10 mouse cellular contexts compared by ENCODE assay signal in the genomic region with DNA sequence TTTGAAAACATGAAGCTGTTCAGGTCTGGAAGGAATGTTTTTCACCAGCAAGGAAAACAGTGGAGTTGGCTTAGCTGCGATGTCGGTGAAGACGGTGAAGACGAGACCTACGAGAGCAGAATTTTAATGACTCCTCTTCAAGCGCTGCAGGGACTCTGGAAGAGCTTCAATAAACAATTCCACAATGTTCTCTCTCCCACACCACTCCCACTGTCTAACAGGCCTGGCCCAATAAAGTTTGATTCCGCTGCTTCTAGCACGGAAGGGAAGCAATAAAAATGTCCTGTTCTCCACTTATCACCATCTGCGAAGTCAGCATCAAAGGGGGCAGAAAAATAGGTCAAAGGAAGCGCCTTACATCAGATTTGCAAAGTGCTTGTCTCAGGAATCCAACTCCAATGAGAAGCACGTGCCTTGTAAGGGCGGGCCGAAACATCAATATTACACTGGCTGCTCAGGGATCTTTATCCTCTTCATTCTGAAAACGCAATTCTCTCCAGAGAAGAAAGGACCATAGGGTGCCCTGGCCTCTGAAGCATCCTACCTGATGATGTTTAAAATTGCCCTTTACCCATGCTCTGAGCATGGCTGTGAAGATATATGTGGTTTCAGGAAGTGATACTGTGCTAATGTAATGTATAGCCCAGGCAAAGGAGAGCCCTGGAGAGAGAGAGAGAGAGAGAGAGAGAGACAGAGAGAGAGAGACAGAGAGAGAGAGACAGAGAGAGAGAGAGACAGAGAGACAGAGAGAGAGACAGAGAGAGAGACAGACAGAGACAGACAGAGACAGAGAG. TPM values are rescaled to one million over a fixed set of nuclear protein-coding genes. Genes with fewer than 3 reads are reported as not detected.
DNase-seq lines count a peak whose midpoint lies in the region; ATAC-seq lines count a peak whose summit lies in the region.
"Had no signal": no experiment of that assay in that cellular context is flagged by ENCODE, and none has a peak within 500 bp of the region (broad histone marks: within the 10 kb centered on the region; RNA-seq: fewer than 3 reads in every experiment).

No protein-coding gene starts in this region.

- ATAC-seq in hindbrain, embryonic 16.5 days = peak; percentile 71
- ATAC-seq in hindbrain, embryonic 11.5 days (ENCODE audit: low FRiP score) = no peak
- ATAC-seq in neural tube, embryonic 13.5 days (ENCODE audit: low read depth) = peak; percentile 65; the same call in 1 of the 2 replicates
- ATAC-seq in megakaryocyte-erythroid progenitor cell, adult 5-6 weeks (replicated peaks; ENCODE audit: low FRiP score, low TSS enrichment, poor library complexity, severe bottlenecking) = no peak

- no peaks in the 10 kb centered on the region for H3K27me3 ChIP-seq in hindbrain, embryonic 16.5 days (replicated peaks; ENCODE audit: control insufficient read depth, insufficient read depth, low read length)
- H3K27me3 ChIP-seq in hindbrain, embryonic 11.5 days (ENCODE audit: control insufficient read depth, insufficient read depth, low read length) = no peaks in the 10 kb centered on the region
- no peaks in the 10 kb centered on the region for H3K27me3 ChIP-seq in neural tube, embryonic 13.5 days

- 0 out of 2 replicates have a peak overlapping the region, but pooled peaks have one; percentile 8 for H3K27ac ChIP-seq in hindbrain, embryonic 16.5 days (ENCODE audit: low read depth, low read length)
- no peak overlapping the region for H3K27ac ChIP-seq in hindbrain, embryonic 11.5 days (ENCODE audit: low read depth, low read length)
- 0 out of 2 replicates have a peak overlapping the region, but pooled peaks have one; percentile 38 for H3K27ac ChIP-seq in neural tube, embryonic 13.5 days (replicated peaks)
- H3K27ac ChIP-seq: heart, embryonic 10.5 days had no signal

- peak overlapping the region; percentile 29 for H3K4me2 ChIP-seq in hindbrain, embryonic 16.5 days (ENCODE audit: low read length)
- no peak overlapping the region for H3K4me2 ChIP-seq in hindbrain, embryonic 11.5 days (replicated peaks; ENCODE audit: low read depth, low read length)
- H3K4me2 ChIP-seq in neural tube, embryonic 13.5 days = peak overlapping the region; percentile 44

- H3K4me3 ChIP-seq in hindbrain, embryonic 16.5 days (ENCODE audit: low read length) = no peak overlapping the region
- no peak overlapping the region for H3K4me3 ChIP-seq in hindbrain, embryonic 11.5 days (ENCODE audit: low read depth, low read length)
- H3K4me3 ChIP-seq in neural tube, embryonic 13.5 days = no peak overlapping the region
- H3K4me3 ChIP-seq: heart, embryonic 10.5 days had no signal

- H3K9ac ChIP-seq in hindbrain, embryonic 16.5 days (ENCODE audit: low read depth, low read length) = no peak overlapping the region
- H3K9ac ChIP-seq in hindbrain, embryonic 11.5 days (ENCODE audit: low read depth, low read length) = no peak overlapping the region
- no peak overlapping the region for H3K9ac ChIP-seq in neural tube, embryonic 13.5 days

- no peaks in the 10 kb centered on the region; the same call in 1 of the 2 replicates for H3K4me1 ChIP-seq in hindbrain, embryonic 16.5 days (ENCODE audit: control insufficient read depth, insufficient read depth, low read depth, low read length)
- no peaks in the 10 kb centered on the region for H3K4me1 ChIP-seq in hindbrain, embryonic 11.5 days (replicated peaks; ENCODE audit: control insufficient read depth, insufficient read depth, low read length)
- H3K4me1 ChIP-seq in neural tube, embryonic 13.5 days (replicated peaks) = peaks cover 10% of the 10 kb centered on the region
- H3K4me1 ChIP-seq: heart, embryonic 10.5 days had no signal

- WGBS in hindbrain, embryonic 16.5 days = 52% methylated on average over 14 of the region's 14 CpGs
- 79% methylated on average over 14 of the region's 14 CpGs for WGBS in hindbrain, embryonic 11.5 days
- 6% methylated on average over 14 of the region's 14 CpGs for WGBS in neural tube, embryonic 13.5 days

- no peak for DNase-seq in hindbrain, embryonic 11.5 days (ENCODE audit: low spot score)
- DNase-seq in right cerebral cortex, adult 2 months (ENCODE audit: low spot score in 2 of 2) = peak; percentile 28 to 49
- no peak for DNase-seq in right cerebral cortex, postnatal 25 days
- peak; percentile 78 for DNase-seq in layer of hippocampus, adult 9-11 months
- DNase-seq in liver = no peak
- DNase-seq: cerebellum, adult 11 months had no signal

- H3K36me3 ChIP-seq in hindbrain, embryonic 16.5 days (ENCODE audit: control insufficient read depth, insufficient read depth, low read length) = no peaks in the 10 kb centered on the region
- H3K36me3 ChIP-seq in hindbrain, embryonic 11.5 days (ENCODE audit: control insufficient read depth, insufficient read depth, low read length) = no peaks in the 10 kb centered on the region
- no peaks in the 10 kb centered on the region for H3K36me3 ChIP-seq in neural tube, embryonic 13.5 days

- no peaks in the 10 kb centered on the region for H3K9me3 ChIP-seq in hindbrain, embryonic 16.5 days (ENCODE audit: control insufficient read depth, low read length)
- H3K9me3 ChIP-seq in hindbrain, embryonic 11.5 days (ENCODE audit: control insufficient read depth, low read length) = no peaks in the 10 kb centered on the region
- H3K9me3 ChIP-seq in neural tube, embryonic 13.5 days = no peaks in the 10 kb centered on the region
- H3K9me3 ChIP-seq: heart, embryonic 10.5 days had no signal

RNA-seq across cellular contexts. Expression of a gene that starts 34.2 kb away (rescaled TPM):
- 2.2 and 2.3 TPM in 2 replicates for polyA plus RNA-seq in hindbrain, embryonic 16.5 days (2015; fragmentation: Nextera tagmentation; extraction: Ambion mirVana)
- 3.1 and 4.6 TPM in 2 replicates for polyA plus RNA-seq in hindbrain, embryonic 11.5 days (2014; fragmentation: Nextera tagmentation; extraction: Ambion mirVana)
- polyA plus RNA-seq in neural tube, embryonic 13.5 days (2015; fragmentation: Nextera tagmentation; extraction: Ambion mirVana) = 1.2 and 1.6 TPM in 2 replicates
- total RNA-seq in megakaryocyte-erythroid progenitor cell, adult 5-6 weeks (2014; fragmentation: Nextera tagmentation) = not detected in 2 replicates
- total RNA-seq in megakaryocyte-erythroid progenitor cell, adult 5-6 weeks (2017) = 0.30 TPM in 1 of 2 replicates, not detected in the other

Comparison
In these comparisons a context has a peak if more than half of its experiments do, and no peak if none do; other contexts are left out.
1. ATAC-seq: peak in hindbrain, embryonic 16.5 days (single experiment) and neural tube, embryonic 13.5 days (single experiment); none in hindbrain, embryonic 11.5 days (single experiment) and megakaryocyte-erythroid progenitor cell, adult 5-6 weeks (single experiment).
2. DNase-seq: peak in right cerebral cortex, adult 2 months (2 of 2) and layer of hippocampus, adult 9-11 months (single experiment); none in hindbrain, embryonic 11.5 days (single experiment), right cerebral cortex, postnatal 25 days (single experiment) and liver (single experiment).